Mouse (Mus musculus) lung, postnatal 0 days (tissue): ENCODE measurements around the gene Tbc1d2b.

Experiments used
- CTCF ChIP-seq: IDR thresholded peaks from 2 replicates; pipeline ENCODE4 v1.5.1; 2016; ENCODE audit warnings: antibody characterized with exemption, mild to moderate bottlenecking
- EP300 ChIP-seq: IDR thresholded peaks from 2 replicates; pipeline ENCODE4 v1.6.1; 2016; ENCODE audit warnings: antibody characterized with exemption, mild to moderate bottlenecking, control low read depth

DNA sequence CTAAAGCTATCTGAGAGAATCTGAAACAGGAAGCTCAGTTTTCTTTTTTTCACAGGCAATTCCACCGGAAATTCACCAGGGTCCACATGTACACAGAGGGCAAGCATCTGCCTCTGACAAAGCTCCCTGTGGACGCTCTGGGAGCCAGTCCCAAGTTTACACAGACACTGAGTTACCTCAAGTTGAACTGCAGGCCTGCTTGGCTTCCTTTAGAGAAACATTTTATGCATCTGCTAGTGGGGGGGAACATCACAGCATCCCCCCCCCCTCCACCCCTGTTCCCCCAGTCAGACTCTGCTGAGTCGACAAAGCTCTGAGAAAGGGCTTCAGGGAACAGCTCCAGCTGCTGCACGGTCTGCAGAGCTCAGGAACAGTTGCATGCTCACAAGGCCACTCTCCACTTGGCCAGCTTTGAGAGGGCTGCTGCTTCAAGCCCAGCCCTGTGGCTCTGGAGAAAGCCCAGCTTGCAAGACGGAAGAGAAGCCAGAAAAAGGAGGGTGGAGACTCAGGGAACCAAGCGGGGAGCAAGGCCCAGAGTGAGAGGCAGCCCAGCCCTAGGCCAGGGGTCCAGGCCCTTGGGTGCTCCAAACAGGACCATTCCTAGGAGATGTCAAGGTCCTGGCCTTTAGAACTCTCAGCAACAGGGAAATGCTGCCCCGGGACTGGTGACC, 1.5 kb downstream of the Tbc1d2b start:
- no peak for TF ChIP-seq CTCF
- TF ChIP-seq EP300: no peak
